Mouse (Mus musculus): ENCODE data around the gene Arntl.

DNA sequence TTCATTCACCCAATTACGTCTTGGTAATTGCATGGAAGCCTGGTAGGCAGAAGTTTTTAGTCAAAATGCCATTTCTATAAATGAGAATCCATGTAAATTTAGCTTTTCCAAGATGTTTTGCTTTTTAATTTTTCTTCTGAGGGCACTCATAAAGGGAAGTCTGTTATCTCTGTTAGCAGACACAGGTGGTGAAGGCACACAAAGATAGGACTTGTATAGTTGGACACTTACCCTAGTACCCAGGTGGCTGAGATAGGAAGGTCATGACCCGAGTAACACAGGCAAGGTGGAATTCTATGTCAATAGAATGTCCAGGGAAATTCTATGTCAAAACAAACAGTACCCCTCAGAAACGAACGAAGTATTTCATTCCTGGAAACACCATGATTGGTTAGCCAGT is 84.9 kb downstream of the Arntl start:
- TF ChIP-seq GATA1 (IDR thresholded peaks at IDR 0.05; ENCODE audit: low read length) (0 out of 2 replicates have a peak, but pooled peaks have one; percentile 13), TAL1 (IDR thresholded peaks at IDR 0.05; ENCODE audit: low read length) (0 out of 3 replicates have a peak, but pooled peaks have one; percentile 37)
